Comparison of ENCODE assay signal across 16 mouse cellular contexts in the genomic region with DNA sequence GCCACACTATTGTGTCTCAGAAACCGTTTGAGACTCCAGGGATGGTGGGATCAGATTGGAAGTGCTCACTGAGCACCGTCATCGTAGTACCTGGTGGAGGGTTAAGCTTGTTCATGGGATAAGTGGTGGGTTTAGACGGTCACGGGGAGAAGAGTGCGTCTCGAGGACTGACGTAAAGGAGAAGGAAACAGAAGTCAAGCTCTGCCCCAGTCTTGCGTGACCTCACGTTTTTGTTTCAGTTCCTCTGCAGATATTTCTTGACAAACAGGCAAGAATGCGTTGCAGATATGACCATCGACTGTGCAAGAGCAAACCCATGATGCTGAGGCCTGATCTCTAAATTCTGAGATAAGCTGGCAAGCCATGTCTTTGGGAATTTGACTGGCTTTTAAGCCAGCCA. TPM values are rescaled to one million over a fixed set of nuclear protein-coding genes. Genes with fewer than 3 reads are reported as not detected.
DNase-seq lines count a peak whose midpoint lies in the region; ATAC-seq and TF ChIP-seq lines count a peak whose summit lies in the region.
"Had no signal": no experiment of that assay in that cellular context is flagged by ENCODE, and none has a peak within 500 bp of the region (broad histone marks: within the 10 kb centered on the region; RNA-seq: fewer than 3 reads in every experiment).

No protein-coding gene starts in this region.

- no peak overlapping the region for H3K9ac ChIP-seq in heart, embryonic 12.5 days
- H3K9ac ChIP-seq in hindbrain, postnatal 0 days (replicated peaks; ENCODE audit: low read length): no peak overlapping the region

- H3K27me3 ChIP-seq in heart, embryonic 12.5 days (replicated peaks): no peaks in the 10 kb centered on the region
- H3K27me3 ChIP-seq in hindbrain, postnatal 0 days (ENCODE audit: insufficient read depth, low read length): no peaks in the 10 kb centered on the region

- ATAC-seq in heart, embryonic 12.5 days (ENCODE audit: insufficient number of reproducible peaks, low FRiP score): no peak
- peak; percentile 81 for ATAC-seq in common myeloid progenitor, adult 5-6 weeks (replicated peaks; ENCODE audit: low read depth, poor library complexity, severe bottlenecking)
- no peak for ATAC-seq in hindbrain, postnatal 0 days
- ATAC-seq: activated CD4-positive, CD25-positive, alpha-beta regulatory T cell, adult 4 months had no signal

- H3K4me3 ChIP-seq in heart, embryonic 12.5 days: no peak overlapping the region
- no peak overlapping the region for H3K4me3 ChIP-seq in hindbrain, postnatal 0 days (ENCODE audit: low read length)

- no peak overlapping the region for H3K27ac ChIP-seq in heart, embryonic 12.5 days (ENCODE audit: poor library complexity, severe bottlenecking)
- H3K27ac ChIP-seq in hindbrain, postnatal 0 days: no peak overlapping the region

- WGBS in heart, embryonic 12.5 days: 77% methylated on average over 12 of the region's 12 CpGs
- WGBS in hindbrain, postnatal 0 days: 90% methylated on average over 12 of the region's 12 CpGs

- H3K9me3 ChIP-seq in heart, embryonic 12.5 days (replicated peaks): no peaks in the 10 kb centered on the region
- H3K9me3 ChIP-seq in hindbrain, postnatal 0 days (ENCODE audit: low read length): no peaks in the 10 kb centered on the region

- TF ChIP-seq CTCF in hindbrain, postnatal 0 days (IDR thresholded peaks at IDR 0.05; ENCODE audit: low read depth): no peak

- no peaks in the 10 kb centered on the region for H3K36me3 ChIP-seq in heart, embryonic 12.5 days
- no peaks in the 10 kb centered on the region for H3K36me3 ChIP-seq in hindbrain, postnatal 0 days (ENCODE audit: insufficient read depth, low read length)

- DNase-seq in heart, adult 8-10 months (ENCODE audit: low spot score): peak; percentile 34
- DNase-seq in B cell, adult 2 months: peak; percentile 80 to 87
- DNase-seq in monocyte, adult 2 months (ENCODE audit: low read depth in 1 of 2, low spot score in 2 of 2): peak; percentile 69 to 81
- no peak for DNase-seq in embryo, embryonic 10.5 days (ENCODE audit: low spot score)
- no peak for DNase-seq in adrenal gland, adult 2 months
- DNase-seq in hindbrain, postnatal 0 days (ENCODE audit: low spot score): no peak
- DNase-seq: cerebellum, adult 18-20 months; embryo, embryonic 11 days; kidney, adult 11 months; kidney, postnatal 36 days; right cerebral cortex, adult 18-20 months had no signal

- no peaks in the 10 kb centered on the region for H3K4me1 ChIP-seq in heart, embryonic 12.5 days (replicated peaks)
- no peaks in the 10 kb centered on the region for H3K4me1 ChIP-seq in hindbrain, postnatal 0 days (ENCODE audit: insufficient read depth, low read length)

- H3K4me2 ChIP-seq in heart, embryonic 12.5 days: no peak overlapping the region
- no peak overlapping the region for H3K4me2 ChIP-seq in hindbrain, postnatal 0 days (ENCODE audit: low read depth, low read length)

RNA-seq across cellular contexts. Expression of gene Ildr1, which starts 18.0 kb away (rescaled TPM):
- total RNA-seq in heart, adult 8-10 months (2022): not detected
- polyA plus RNA-seq in heart, embryonic 12.5 days (2016; fragmentation: Nextera tagmentation; extraction: Ambion mirVana): 0.09 TPM in 1 of 2 replicates, not detected in the other
- 0.44 TPM in 1 of 2 replicates, not detected in the other for total RNA-seq in common myeloid progenitor, adult 5-6 weeks (2017)
- total RNA-seq in adrenal gland, adult 2 months (2021): not detected
- not detected in 2 replicates for polyA plus RNA-seq in adrenal gland, adult 2 months (2012; rRNA removed)
- 1.1 and 1.8 TPM in 2 replicates for total RNA-seq in hindbrain, postnatal 0 days (2014; rRNA removed)
- polyA plus RNA-seq in hindbrain, postnatal 0 days (2015; fragmentation: Nextera tagmentation; extraction: Ambion mirVana): 0.81 and 1.2 TPM in 2 replicates
- total RNA-seq: gastrocnemius, postnatal 4 days; MEL had no signal

RNA-seq across cellular contexts. Expression of gene Cd86, which starts 45.9 kb away (rescaled TPM):
- 1 to 10 TPM in 2 of 4 experiments, under 1 TPM in 2; 0.47 to 1.3 (median 0.97) TPM for total RNA-seq in heart, adult 8-10 months (2022)
- 0.48 and 0.72 TPM in 2 replicates for polyA plus RNA-seq in heart, embryonic 12.5 days (2016; fragmentation: Nextera tagmentation; extraction: Ambion mirVana)
- total RNA-seq in common myeloid progenitor, adult 5-6 weeks (2017): 1.6 and 3.6 TPM in 2 replicates
- 1 to 10 TPM; 1.6 to 2.8 TPM for total RNA-seq in adrenal gland, adult 2 months (2021)
- 0.19 and 0.48 TPM in 2 replicates for polyA plus RNA-seq in adrenal gland, adult 2 months (2012; rRNA removed)
- 0.58 and 1.2 TPM in 2 replicates for total RNA-seq in hindbrain, postnatal 0 days (2014; rRNA removed)
- polyA plus RNA-seq in hindbrain, postnatal 0 days (2015; fragmentation: Nextera tagmentation; extraction: Ambion mirVana): 1.9 and 2.1 TPM in 2 replicates
- total RNA-seq: MEL had no signal

Comparison
In these comparisons a context has a peak if more than half of its experiments do, and no peak if none do; other contexts are left out.
1. DNase-seq: peak in heart, adult 8-10 months (single experiment), B cell, adult 2 months (2 of 2) and monocyte, adult 2 months (2 of 2); none in embryo, embryonic 10.5 days (single experiment), adrenal gland, adult 2 months (single experiment) and hindbrain, postnatal 0 days (single experiment).